Mouse (Mus musculus) forebrain, embryonic 14.5 days (tissue): Measurements from ENCODE around the gene Clca2. TPM values are rescaled to one million over a fixed set of nuclear protein-coding genes. Genes with fewer than 3 reads are reported as not detected.

Source experiments
- ATAC-seq: fragments of 200-750 bp; cut with Nextera tagmentation; 2 replicates; pipeline ENCODE4 v1.8.0; 2017; ENCODE audit warnings: mild to moderate bottlenecking, moderate library complexity
- DNase-seq: peaks from one replicate; pipeline ENCODE4 v3.0.0-alpha.2; 2015; ENCODE audit warnings: low spot score
- H3K27ac ChIP-seq: fragments of 300-500 bp; sonication (generic); 2 replicates; pipeline ENCODE4 v1.5.1; 2014; ENCODE audit warnings: low read depth, mild to moderate bottlenecking, control low read depth, low read length, moderate library complexity
- H3K27me3 ChIP-seq: fragments of 300-500 bp; sonication (generic); replicated peaks from 2 replicates; pipeline ENCODE4 v1.6.1; 2014; ENCODE audit warnings: low read length, control low read depth, mixed read lengths; ENCODE audit not compliant: control insufficient read depth, insufficient read depth
- H3K36me3 ChIP-seq: fragments of 300-500 bp; sonication (generic); 2 replicates; pipeline ENCODE4 v1.6.1; 2014; ENCODE audit warnings: low read length, control low read depth; ENCODE audit not compliant: control insufficient read depth, insufficient read depth
- H3K4me1 ChIP-seq: fragments of 300-500 bp; sonication (generic); 2 replicates; pipeline ENCODE4 v1.6.1; 2014; ENCODE audit warnings: antibody characterized with exemption, low read length, control low read depth; ENCODE audit not compliant: control insufficient read depth, insufficient read depth
- H3K4me2 ChIP-seq: fragments of 300-500 bp; sonication (generic); 2 replicates; pipeline ENCODE4 v1.6.1; 2014; ENCODE audit warnings: mild to moderate bottlenecking, control low read depth, low read length
- H3K4me3 ChIP-seq: fragments of 300-500 bp; sonication (generic); 2 replicates; pipeline ENCODE4 v1.5.1; 2014; ENCODE audit warnings: low read depth, low read length, control low read depth
- H3K9ac ChIP-seq: fragments of 300-500 bp; sonication (generic); 2 replicates; pipeline ENCODE4 v1.6.1; 2014; ENCODE audit warnings: mild to moderate bottlenecking, low read length, control low read depth, moderate library complexity
- H3K9me3 ChIP-seq: fragments of 300-500 bp; sonication (generic); replicated peaks from 2 replicates; pipeline ENCODE4 v1.6.1; 2016; ENCODE audit warnings: low read length, control low read depth, mixed read lengths; ENCODE audit not compliant: control insufficient read depth
- WGBS: fragments of 180-500 bp; shearing (Covaris S2); extraction: QIAGEN DNeasy Blood & Tissue Kit; methylation state at CpG from one replicate; pipeline ENCODE4 v1.1.7; 2014; 5-methylcytosine and 5-hydroxymethylcytosine counted together
- polyA plus RNA-seq: library from polyadenylated mRNA; unstranded; fragments of >200 nt; fragmentation: Nextera tagmentation; extraction: Ambion mirVana; gene quantifications from 2 replicates; pipeline ENCODE4 v1.2.1, GENCODE M21; 2014

Gene Clca2
- 0.11 TPM in 1 of 2 replicates, not detected in the other for polyA plus RNA-seq

- DNase-seq = no peak
- no peaks in the 10 kb centered on the region for H3K4me1 ChIP-seq
- no peaks in the 10 kb centered on the region for H3K9me3 ChIP-seq
- 80% methylated on average over 6 of the region's 6 CpGs for WGBS
- no peak within 1 kb of the TSS for H3K27ac ChIP-seq
- no peaks in the 10 kb centered on the region for H3K36me3 ChIP-seq
- no peak within 1 kb of the TSS for H3K9ac ChIP-seq
- no peak within 1 kb of the TSS for H3K4me3 ChIP-seq
- H3K4me2 ChIP-seq = no peak within 1 kb of the TSS
- ATAC-seq = no peak
- no peaks in the 10 kb centered on the region for H3K27me3 ChIP-seq
Measured at GRCm38 (mm10) chr3:145099291-145099690, at the start of gene Clca2. Clca2 (minus strand) TSS chr3:145099443.

GRCm38 (mm10) chr3:145147952-145148351, 48.7 kb upstream of the Clca2 start:
- ATAC-seq = no peak
- Histone ChIP-seq H3K4me3 (no peak overlapping the region), H3K27ac (no peak overlapping the region), H3K4me1 (no peaks in the 10 kb centered on the region), H3K9ac (no peak overlapping the region), H3K36me3 (peaks cover 13% of the 10 kb centered on the region), H3K4me2 (no peak overlapping the region), H3K27me3 (no peaks in the 10 kb centered on the region), H3K9me3 (no peaks in the 10 kb centered on the region)
- no peak for DNase-seq

- Histone ChIP-seq H3K4me3 (no peak overlapping the region), H3K27me3 (no peaks in the 10 kb centered on the region), H3K4me1 (no peaks in the 10 kb centered on the region), H3K36me3 (peaks cover 13% of the 10 kb centered on the region), H3K27ac (no peak overlapping the region), H3K4me2 (no peak overlapping the region), H3K9ac (no peak overlapping the region), H3K9me3 (no peaks in the 10 kb centered on the region)
- 88% methylated on average over 2 of the region's 2 CpGs for WGBS
- DNase-seq (no peak), ATAC-seq (no peak)
Measured at GRCm38 (mm10) chr3:145147483-145147882, 48.2 kb upstream of the Clca2 start.

GRCm38 (mm10) chr3:145146871-145147270, 47.6 kb upstream of the Clca2 start:
- 97% methylated on average over 9 of the region's 9 CpGs for WGBS
- no peaks in the 10 kb centered on the region for H3K27me3 ChIP-seq
- H3K36me3 ChIP-seq = peaks cover 13% of the 10 kb centered on the region
- no peak overlapping the region for H3K27ac ChIP-seq
- ATAC-seq = no peak
- no peak overlapping the region for H3K4me3 ChIP-seq
- no peak overlapping the region for H3K9ac ChIP-seq
- no peak for DNase-seq
- no peak overlapping the region for H3K4me2 ChIP-seq
- no peaks in the 10 kb centered on the region for H3K4me1 ChIP-seq
- H3K9me3 ChIP-seq = no peaks in the 10 kb centered on the region

- no peak overlapping the region for H3K27ac ChIP-seq
- ATAC-seq (no peak), DNase-seq (no peak)
- no peak overlapping the region for H3K4me3 ChIP-seq
- H3K4me1 ChIP-seq = no peaks in the 10 kb centered on the region
- H3K36me3 ChIP-seq = peaks cover 15% of the 10 kb centered on the region
- H3K9me3 ChIP-seq = no peaks in the 10 kb centered on the region
- H3K27me3 ChIP-seq = no peaks in the 10 kb centered on the region
- no peak overlapping the region for H3K4me2 ChIP-seq
- no peak overlapping the region for H3K9ac ChIP-seq
- 93% methylated on average over 10 of the region's 10 CpGs for WGBS
Measured at GRCm38 (mm10) chr3:145143856-145144255, 44.6 kb upstream of the Clca2 start.

- Histone ChIP-seq H3K4me3 (no peak overlapping the region), H3K4me2 (no peak overlapping the region), H3K9me3 (no peaks in the 10 kb centered on the region), H3K27ac (no peak overlapping the region), H3K36me3 (peaks cover 14% of the 10 kb centered on the region; the same call in 1 of the 2 replicates), H3K9ac (no peak overlapping the region), H3K27me3 (no peaks in the 10 kb centered on the region), H3K4me1 (no peaks in the 10 kb centered on the region)
- ATAC-seq (no peak), DNase-seq (no peak)
Measured at GRCm38 (mm10) chr3:145142925-145143324, 43.7 kb upstream of the Clca2 start.

- Histone ChIP-seq H3K9me3 (no peaks in the 10 kb centered on the region), H3K9ac (no peak overlapping the region), H3K4me2 (no peak overlapping the region), H3K27ac (no peak overlapping the region), H3K27me3 (no peaks in the 10 kb centered on the region), H3K4me3 (no peak overlapping the region), H3K4me1 (no peaks in the 10 kb centered on the region), H3K36me3 (peaks cover 12% of the 10 kb centered on the region; the same call in 1 of the 2 replicates)
- DNase-seq = no peak
- 94% methylated on average over 4 of the region's 4 CpGs for WGBS
- no peak for ATAC-seq
Measured at GRCm38 (mm10) chr3:145140236-145140635, 41.0 kb upstream of the Clca2 start.

- Histone ChIP-seq H3K4me3 (no peak overlapping the region), H3K4me2 (no peak overlapping the region), H3K27me3 (no peaks in the 10 kb centered on the region), H3K4me1 (no peaks in the 10 kb centered on the region), H3K36me3 (peaks cover 40% of the 10 kb centered on the region), H3K9ac (no peak overlapping the region), H3K9me3 (no peaks in the 10 kb centered on the region), H3K27ac (no peak overlapping the region)
- peak; percentile 58; the same call in 1 of the 2 replicates for ATAC-seq
- peak; percentile 67 for DNase-seq
- 47% methylated on average over 3 of the region's 3 CpGs for WGBS
Measured at GRCm38 (mm10) chr3:145131210-145131868, 32.1 kb upstream of the Clca2 start.

- ATAC-seq (no peak), DNase-seq (no peak)
- Histone ChIP-seq H3K36me3 (peaks cover 42% of the 10 kb centered on the region), H3K4me1 (no peaks in the 10 kb centered on the region), H3K4me2 (no peak overlapping the region), H3K4me3 (no peak overlapping the region), H3K27ac (no peak overlapping the region), H3K27me3 (no peaks in the 10 kb centered on the region), H3K9me3 (no peaks in the 10 kb centered on the region), H3K9ac (no peak overlapping the region)
Measured at GRCm38 (mm10) chr3:145129356-145129755, 30.1 kb upstream of the Clca2 start.
